Comparison of ENCODE assay signal across 18 mouse cellular contexts in genomic region chr10:107966996-107967395, GRCm38 (mm10). TPM values are rescaled to one million over a fixed set of nuclear protein-coding genes. Genes with fewer than 3 reads are reported as not detected.
A peak's percentile ranks its signal among the peaks of the same experiment; 100 is the strongest.
DNase-seq lines count a peak whose midpoint lies in the region; TF ChIP-seq lines count a peak whose summit lies in the region.
"Had no signal": no experiment of that assay in that cellular context is flagged by ENCODE, and none has a peak within 500 bp of the region (broad histone marks: within the 10 kb centered on the region; RNA-seq: fewer than 3 reads in every experiment).

No protein-coding gene starts in this region.

- H3K9me3 ChIP-seq in CH12.LX (replicated peaks; ENCODE audit: low read length), result no peaks in the 10 kb centered on the region
- H3K9me3 ChIP-seq: embryonic facial prominence, embryonic 13.5 days; forebrain, embryonic 12.5 days; heart, embryonic 13.5 days; hindbrain, embryonic 12.5 days; midbrain, embryonic 13.5 days had no signal

- H3K4me1 ChIP-seq in CH12.LX (ENCODE audit: control insufficient read depth in 1 of 2, insufficient read depth in 2 of 2), result peaks cover 0 to 3% of the 10 kb centered on the region in 2 experiments; a peak in 1 of 4 replicates
- H3K4me1 ChIP-seq in embryonic fibroblast, embryonic 13.5 days (ENCODE audit: control insufficient read depth, insufficient read depth, low read length), result peaks cover 3% of the 10 kb centered on the region; the same call in 1 of the 2 replicates
- H3K4me1 ChIP-seq: embryonic facial prominence, embryonic 13.5 days; heart, embryonic 13.5 days; midbrain, embryonic 13.5 days had no signal

- no peaks in the 10 kb centered on the region for H3K36me3 ChIP-seq in CH12.LX (replicated peaks in 1 of 2; ENCODE audit: control insufficient read depth in 1 of 2, insufficient read depth in 1 of 2, low read length in 1 of 2)
- H3K36me3 ChIP-seq: embryonic facial prominence, embryonic 13.5 days; forebrain, embryonic 12.5 days; heart, embryonic 13.5 days; hindbrain, embryonic 12.5 days; midbrain, embryonic 13.5 days had no signal

- no peak for TF ChIP-seq RAD21 in CH12.LX (IDR thresholded peaks at IDR 0.05; ENCODE audit: low read depth, low read length)

- H3K4me2 ChIP-seq in CH12.LX (ENCODE audit: insufficient read depth, low read depth, poor library complexity, severe bottlenecking), result no peak overlapping the region
- H3K4me2 ChIP-seq: embryonic facial prominence, embryonic 13.5 days; forebrain, embryonic 12.5 days; heart, embryonic 13.5 days; hindbrain, embryonic 12.5 days; midbrain, embryonic 13.5 days had no signal

- intact Hi-C loops in left cerebral cortex, postnatal 4 days (cut with DNase I), result no loop called here
- intact Hi-C loops in heart, postnatal 14 days (cut with DNase I), result no loop called here
- intact Hi-C loops in heart, postnatal 36 days (cut with DNase I), result no loop called here

- no peak for TF ChIP-seq EP300 in CH12.LX (IDR thresholded peaks at IDR 0.05; ENCODE audit: low read length)

- no peak for TF ChIP-seq POLR2A in CH12.LX (IDR thresholded peaks at IDR 0.05; ENCODE audit: low read depth, low read length)
- TF ChIP-seq POLR2A in embryonic fibroblast, embryonic 13.5 days (IDR thresholded peaks at IDR 0.05; ENCODE audit: low read depth, low read length), result no peak

- no peak overlapping the region for H3K4me3 ChIP-seq in CH12.LX (replicated peaks in 1 of 3; ENCODE audit: low read depth in 2 of 3, low read length in 2 of 3, poor library complexity in 1 of 3)
- no peak overlapping the region for H3K4me3 ChIP-seq in embryonic fibroblast, embryonic 13.5 days (ENCODE audit: insufficient read depth, low read length)
- H3K4me3 ChIP-seq: embryonic facial prominence, embryonic 13.5 days; forebrain, embryonic 12.5 days; heart, embryonic 13.5 days; hindbrain, embryonic 12.5 days; midbrain, embryonic 13.5 days had no signal

- no peaks in the 10 kb centered on the region for H3K79me2 ChIP-seq in CH12.LX (replicated peaks; ENCODE audit: control insufficient read depth, extremely low read depth, insufficient read depth, poor library complexity, severe bottlenecking)

- no peak overlapping the region for H3K27ac ChIP-seq in CH12.LX (ENCODE audit: insufficient read depth, low read depth)
- H3K27ac ChIP-seq in embryonic fibroblast, embryonic 13.5 days (ENCODE audit: insufficient read depth, low read length), result peak overlapping the region; percentile 39
- H3K27ac ChIP-seq: embryonic facial prominence, embryonic 13.5 days; forebrain, embryonic 12.5 days; heart, embryonic 13.5 days; hindbrain, embryonic 12.5 days; liver, embryonic 14.5 days; midbrain, embryonic 13.5 days had no signal

- no peaks in the 10 kb centered on the region for H3K27me3 ChIP-seq in CH12.LX (replicated peaks)
- H3K27me3 ChIP-seq: embryonic facial prominence, embryonic 13.5 days; forebrain, embryonic 12.5 days; heart, embryonic 13.5 days; hindbrain, embryonic 12.5 days; midbrain, embryonic 13.5 days had no signal

- in situ Hi-C loops in CH12.LX (cut with MboI; ENCODE audit: low pct_ligation_motif_present, low pct_unique_long_range_greater_than_20kb, low sequenced_read_pairs), result loop anchor here (25.0 kb wide), 1 partner anchor 220 kb away; no protein-coding TSS in a partner anchor

- DNase-seq in left cerebral cortex, adult 11 months (ENCODE audit: low spot score), result peak; percentile 15
- no peak for DNase-seq in left cerebral cortex, postnatal 4 days
- peak; percentile 7 for DNase-seq in CH12.LX (ENCODE audit: extremely low read depth)
- DNase-seq in right cerebral cortex, postnatal 36 days (ENCODE audit: low spot score in 2 of 2), result peak; percentile 18 to 60
- no peak for DNase-seq in heart, postnatal 14 days
- no peak for DNase-seq in heart, postnatal 36 days
- DNase-seq: cerebellum, adult 11-12 months; gastrocnemius, postnatal 14 days; kidney, postnatal 4 days had no signal

- no peak for TF ChIP-seq CTCF in CH12.LX (conservative IDR thresholded peaks at IDR 0.05 in 1 of 2, IDR thresholded peaks at IDR 0.05 in 1 of 2; ENCODE audit: low read depth in 2 of 2, low read length in 2 of 2)
- peak; percentile 24; the same call in 1 of the 2 replicates for TF ChIP-seq CTCF in embryonic fibroblast, embryonic 13.5 days (IDR thresholded peaks at IDR 0.05; ENCODE audit: borderline replicate concordance, insufficient read depth, low read length)

- dilution Hi-C loops in CH12.LX (cut with MboI; ENCODE audit: extremely low pct_ligation_motif_present, extremely low pct_unique_long_range_greater_than_20kb, low sequenced_read_pairs), result no loop called here

- H3K9ac ChIP-seq in CH12.LX (ENCODE audit: insufficient read depth, low read depth), result no peak overlapping the region
- H3K9ac ChIP-seq: embryonic facial prominence, embryonic 13.5 days; forebrain, embryonic 12.5 days; heart, embryonic 13.5 days; hindbrain, embryonic 12.5 days; liver, embryonic 14.5 days; midbrain, embryonic 13.5 days had no signal

TF ChIP-seq in CH12.LX, 34 proteins besides CTCF, POLR2A, EP300 and RAD21:
- TF ChIP-seq CHD1 (IDR thresholded peaks at IDR 0.05; ENCODE audit: low read depth, low read length) (no peak), JUND (conservative IDR thresholded peaks at IDR 0.05; ENCODE audit: low read depth, low read length) (no peak), NELFE (IDR thresholded peaks at IDR 0.05; ENCODE audit: low read depth, low read length) (no peak), POLR2AphosphoS2 (IDR thresholded peaks at IDR 0.05; ENCODE audit: low read depth, low read length) (no peak), ZC3H11A (IDR thresholded peaks at IDR 0.05; ENCODE audit: low read depth, low read length) (no peak), ZNF384 (IDR thresholded peaks at IDR 0.05; ENCODE audit: low read depth, low read length) (no peak)

RNA-seq across cellular contexts. Expression of gene Otogl, which starts 55.1 kb away (rescaled TPM):
- total RNA-seq in left cerebral cortex, postnatal 4 days (2021), result under 1 TPM; 0.44 to 0.72 TPM
- total RNA-seq in CH12.LX (2012; rRNA removed) (0.59 and 2.1 TPM in 2 replicates), CH12.LX (2014; rRNA removed) (3.2 and 3.4 TPM in 2 replicates)
- 0.82 and 1.1 TPM in 2 replicates for polyA plus RNA-seq in CH12.LX (2012; ENCODE audit: insufficient read length, low read depth)
- polyA plus RNA-seq in embryonic fibroblast, embryonic 13.5 days (2011; ENCODE audit: insufficient read length, low read depth, missing spikeins), result 0.05 and 0.07 TPM in 2 replicates
- total RNA-seq in heart, postnatal 14 days (2021), result under 1 TPM; 0.07 TPM
- total RNA-seq in heart, postnatal 36 days (2021), result under 1 TPM; 0.05 to 0.06 TPM
- polyA plus RNA-seq: forebrain, embryonic 12.5 days; intestine, postnatal 0 days; neural tube, embryonic 11.5 days had no signal

Comparison
In these comparisons a context has a peak if more than half of its experiments do, and no peak if none do; other contexts are left out.
1. DNase-seq: peak in left cerebral cortex, adult 11 months (single experiment), CH12.LX (single experiment) and right cerebral cortex, postnatal 36 days (2 of 2); none in left cerebral cortex, postnatal 4 days (single experiment), heart, postnatal 14 days (0 of 2) and heart, postnatal 36 days (0 of 2).